Mouse (Mus musculus) liver, postnatal 0 days (tissue): ENCODE results near the gene Slc5a1.

Experiments
- CTCF ChIP-seq: sonication (generic); IDR thresholded peaks from 2 replicates; pipeline ENCODE4 v1.5.1; 2016; ENCODE audit warnings: antibody characterized with exemption, low read depth
- EP300 ChIP-seq: IDR thresholded peaks from 2 replicates; pipeline ENCODE4 v1.6.1; 2016; ENCODE audit warnings: antibody characterized with exemption, low read depth, mild to moderate bottlenecking

DNA sequence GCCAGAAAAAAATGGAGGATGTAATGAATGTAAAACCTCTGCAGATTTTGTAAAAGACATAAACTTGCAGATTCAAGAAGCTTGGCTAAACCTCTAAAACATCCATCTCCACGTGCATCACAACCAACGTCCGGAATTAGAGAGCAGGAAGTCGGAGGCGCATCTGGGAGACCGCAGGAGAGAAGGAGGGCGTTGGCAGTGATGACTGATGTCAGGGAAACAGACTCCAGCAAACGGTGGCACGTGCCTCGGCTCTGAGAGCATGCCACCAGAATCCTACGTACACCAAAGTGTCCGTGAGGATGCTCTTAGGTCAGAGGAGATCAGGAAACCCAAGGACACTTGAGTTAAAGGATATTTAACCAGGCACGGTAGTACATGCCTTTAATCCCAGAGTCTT is 97.7 kb downstream of the Slc5a1 start:
- no peak for TF ChIP-seq CTCF
- TF ChIP-seq EP300: no peak
